ENCODE assay signal across 7 mouse cellular contexts in genomic region chr16:65561963-65562863, GRCm38 (mm10). TPM values are rescaled to one million over a fixed set of nuclear protein-coding genes. Genes with fewer than 3 reads are reported as not detected.
A peak's percentile ranks its signal among the peaks of the same experiment; 100 is the strongest.
DNase-seq lines count a peak whose midpoint lies in the region; ATAC-seq and TF ChIP-seq lines count a peak whose summit lies in the region.

Gene Chmp2b, minus strand, starts transcription at chr16:65562726.

- H3K36me3 ChIP-seq in intestine, postnatal 0 days (ENCODE audit: control insufficient read depth, insufficient read depth): no peaks in the 10 kb centered on the region
- no peaks in the 10 kb centered on the region for H3K36me3 ChIP-seq in limb, embryonic 11.5 days (ENCODE audit: control insufficient read depth, insufficient read depth, low read length)
- no peaks in the 10 kb centered on the region for H3K36me3 ChIP-seq in midbrain, embryonic 14.5 days (ENCODE audit: control insufficient read depth, insufficient read depth, low read length)
- no peaks in the 10 kb centered on the region for H3K36me3 ChIP-seq in spleen, adult 2 months (ENCODE audit: control insufficient read depth, insufficient read depth, low read length)

- H3K27me3 ChIP-seq in intestine, postnatal 0 days (replicated peaks; ENCODE audit: control insufficient read depth, insufficient read depth, low read length): no peaks in the 10 kb centered on the region
- H3K27me3 ChIP-seq in limb, embryonic 11.5 days (ENCODE audit: control insufficient read depth, insufficient read depth, low read length): no peaks in the 10 kb centered on the region
- no peaks in the 10 kb centered on the region for H3K27me3 ChIP-seq in midbrain, embryonic 14.5 days (ENCODE audit: control insufficient read depth, insufficient read depth, low read length)
- no peaks in the 10 kb centered on the region for H3K27me3 ChIP-seq in spleen, adult 2 months (ENCODE audit: control insufficient read depth, insufficient read depth, low read length)

- under 1% methylated on average over 68 of the region's 69 CpGs for WGBS in intestine, postnatal 0 days
- 0% methylated on average over 68 of the region's 69 CpGs for WGBS in limb, embryonic 11.5 days
- under 1% methylated on average over 67 of the region's 69 CpGs for WGBS in midbrain, embryonic 14.5 days
- 1% methylated on average over 69 of the region's 69 CpGs for WGBS in spleen, adult 2 months

- peak within 1 kb of the TSS; percentile 72 for H3K4me2 ChIP-seq in intestine, postnatal 0 days (replicated peaks; ENCODE audit: low read depth)
- peak within 1 kb of the TSS; percentile 75 for H3K4me2 ChIP-seq in limb, embryonic 11.5 days (ENCODE audit: low read depth, severe bottlenecking)
- peak within 1 kb of the TSS; percentile 85 for H3K4me2 ChIP-seq in midbrain, embryonic 14.5 days (ENCODE audit: low read length)

- DNase-seq in adrenal gland, postnatal 10 days: peak; percentile 88
- peak; percentile 80 for DNase-seq in embryo, embryonic 9.5 days (ENCODE audit: extremely low spot score)
- DNase-seq in gonadal fat pad, adult 2 months (ENCODE audit: low read depth): no peak
- DNase-seq in limb, embryonic 11.5 days (ENCODE audit: low spot score): peak; percentile 86
- peak; percentile 96 for DNase-seq in midbrain, embryonic 14.5 days
- peak; percentile 73 to 77 for DNase-seq in spleen, adult 2 months (ENCODE audit: low read depth in 1 of 2, low spot score in 2 of 2)

- peak within 1 kb of the TSS; percentile 95 for H3K9ac ChIP-seq in intestine, postnatal 0 days (ENCODE audit: low read depth, low read length)
- H3K9ac ChIP-seq in limb, embryonic 11.5 days (ENCODE audit: low read length): peak within 1 kb of the TSS; percentile 89
- H3K9ac ChIP-seq in midbrain, embryonic 14.5 days (replicated peaks; ENCODE audit: low read length): peak within 1 kb of the TSS; percentile 52

- peaks cover 9% of the 10 kb centered on the region; the same call in 1 of the 2 replicates for H3K4me1 ChIP-seq in intestine, postnatal 0 days (replicated peaks; ENCODE audit: control insufficient read depth, insufficient read depth, low read length)
- H3K4me1 ChIP-seq in limb, embryonic 11.5 days (ENCODE audit: control insufficient read depth, insufficient read depth, low read length): no peaks in the 10 kb centered on the region
- H3K4me1 ChIP-seq in midbrain, embryonic 14.5 days (ENCODE audit: control insufficient read depth, insufficient read depth, low read length): 0 out of 2 replicates have a peak, but pooled peaks cover 3% of the 10 kb centered on the region
- peaks cover 7% of the 10 kb centered on the region; the same call in 1 of the 2 replicates for H3K4me1 ChIP-seq in spleen, adult 2 months (ENCODE audit: control insufficient read depth, insufficient read depth, insufficient read length)

- ATAC-seq in intestine, postnatal 0 days: peak; percentile 83
- ATAC-seq in limb, embryonic 11.5 days (ENCODE audit: insufficient number of reproducible peaks, low FRiP score, low TSS enrichment, low read depth): peak; percentile 83
- ATAC-seq in midbrain, embryonic 14.5 days (ENCODE audit: low FRiP score, low TSS enrichment): peak; percentile 93

- peak within 1 kb of the TSS; percentile 99 for H3K4me3 ChIP-seq in intestine, postnatal 0 days (ENCODE audit: low read depth, low read length)
- peak within 1 kb of the TSS; percentile 89 for H3K4me3 ChIP-seq in limb, embryonic 11.5 days (ENCODE audit: low read depth, low read length)
- peak within 1 kb of the TSS; percentile 92 for H3K4me3 ChIP-seq in midbrain, embryonic 14.5 days (replicated peaks; ENCODE audit: low read depth, low read length)
- H3K4me3 ChIP-seq in spleen, adult 2 months (ENCODE audit: extremely low read depth, insufficient read depth, insufficient read length): peak within 1 kb of the TSS; percentile 89

- H3K9me3 ChIP-seq in intestine, postnatal 0 days (ENCODE audit: control insufficient read depth): no peaks in the 10 kb centered on the region
- no peaks in the 10 kb centered on the region for H3K9me3 ChIP-seq in limb, embryonic 11.5 days (ENCODE audit: control insufficient read depth, low read length)
- H3K9me3 ChIP-seq in midbrain, embryonic 14.5 days (ENCODE audit: control insufficient read depth, low read length): no peaks in the 10 kb centered on the region

- no peak; the same call in 1 of the 2 replicates for TF ChIP-seq CTCF in intestine, postnatal 0 days (IDR thresholded peaks at IDR 0.05; ENCODE audit: low read depth)
- no peak for TF ChIP-seq CTCF in spleen, adult 2 months (IDR thresholded peaks at IDR 0.05; ENCODE audit: extremely low read depth, insufficient read depth, insufficient read length, insufficient replicate concordance)

- H3K27ac ChIP-seq in intestine, postnatal 0 days (ENCODE audit: low read depth, low read length): peak within 1 kb of the TSS; percentile 96
- no peak within 1 kb of the TSS for H3K27ac ChIP-seq in limb, embryonic 11.5 days (replicated peaks; ENCODE audit: low read depth, low read length)
- H3K27ac ChIP-seq in midbrain, embryonic 14.5 days (replicated peaks; ENCODE audit: low read depth, low read length): peak within 1 kb of the TSS; percentile 57
- no peak within 1 kb of the TSS for H3K27ac ChIP-seq in spleen, adult 2 months (ENCODE audit: insufficient read depth, low read length)

- no peak; the same call in 1 of the 2 replicates for TF ChIP-seq POLR2A in spleen, adult 2 months (IDR thresholded peaks at IDR 0.05; ENCODE audit: low read depth, low read length)

RNA-seq across cellular contexts. Expression of gene Chmp2b, which starts in this region (rescaled TPM):
- total RNA-seq in adrenal gland, postnatal 10 days (2021): 10 to 100 TPM; 59.2 to 60.2 TPM
- polyA plus RNA-seq in gonadal fat pad, adult 2 months (2012; rRNA removed): 14.5 and 16.6 TPM in 2 replicates
- polyA plus RNA-seq in intestine, postnatal 0 days (2015; fragmentation: Nextera tagmentation; extraction: Ambion mirVana): 190 and 195 TPM in 2 replicates
- polyA plus RNA-seq in limb, embryonic 11.5 days (2014; fragmentation: Nextera tagmentation; extraction: Ambion mirVana): 71.5 and 72.0 TPM in 2 replicates
- polyA plus RNA-seq in midbrain, embryonic 14.5 days (2014; fragmentation: Nextera tagmentation; extraction: Ambion mirVana): 101 and 103 TPM in 2 replicates
- polyA plus RNA-seq in spleen, adult 2 months (2012; rRNA removed): 6.4 and 10.2 TPM in 2 replicates

Comparison
In these comparisons a context has a peak if more than half of its experiments do, and no peak if none do; other contexts are left out.
1. H3K27ac ChIP-seq: peak in intestine, postnatal 0 days (single experiment) and midbrain, embryonic 14.5 days (single experiment); none in limb, embryonic 11.5 days (single experiment) and spleen, adult 2 months (single experiment).
2. Peak in every context shown above with its lines, with median percentiles within 50 percentile points of each other: ATAC-seq, H3K4me2 ChIP-seq, H3K4me3 ChIP-seq and H3K9ac ChIP-seq.